Mouse (Mus musculus): ENCODE data around the gene Stat4.

Gene Stat4

DNA sequence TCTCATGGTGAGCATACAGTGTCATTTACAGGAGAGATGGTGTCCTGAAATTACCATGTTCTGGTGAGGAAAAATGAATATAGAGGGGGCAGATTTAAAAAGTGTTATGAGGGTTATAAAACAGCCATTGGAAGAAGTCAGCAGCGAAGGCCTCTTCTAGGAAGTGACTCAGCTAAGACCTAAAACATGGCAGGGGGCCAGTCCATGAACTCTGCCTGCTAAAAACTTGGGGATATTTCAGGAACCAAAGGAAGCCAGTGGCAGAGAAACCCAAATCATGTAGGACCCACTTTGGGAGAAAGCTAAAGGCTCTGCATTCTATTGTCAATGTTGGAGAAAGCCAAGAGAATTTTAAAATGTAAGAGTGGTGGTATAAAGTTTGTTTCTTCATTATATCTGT is 125.4 kb downstream of the Stat4 start:
- DNase-seq = no peak

DNA sequence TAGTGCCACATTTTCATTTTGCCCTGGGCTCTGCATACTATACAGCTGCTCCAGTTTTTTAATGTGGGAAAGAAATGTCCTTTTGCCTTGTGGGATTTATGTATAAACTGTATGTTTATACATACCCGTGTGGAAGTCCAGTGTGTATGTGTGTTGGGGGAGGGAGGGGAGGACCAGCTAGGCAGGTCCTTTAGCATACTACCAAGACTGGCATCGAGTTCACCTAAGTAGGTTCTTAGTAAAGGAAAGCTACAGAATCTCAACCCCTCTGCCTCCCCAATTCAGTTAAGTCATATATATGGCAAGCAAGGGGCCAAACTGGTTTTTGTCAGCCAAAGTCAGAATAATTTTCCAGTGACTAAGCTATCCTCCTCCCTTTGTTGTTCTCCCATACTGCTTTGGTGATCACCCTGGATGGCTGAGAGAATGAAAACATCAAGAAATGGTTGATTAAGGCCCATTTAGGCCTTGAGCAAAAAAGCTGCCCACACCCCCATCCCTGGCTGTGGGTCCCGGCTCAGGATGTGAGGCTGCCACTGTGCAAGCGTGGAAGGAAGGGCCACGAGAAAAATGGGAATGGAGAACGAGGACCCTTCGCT is 126.2 kb downstream of the Stat4 start:
- no peak for DNase-seq

DNA sequence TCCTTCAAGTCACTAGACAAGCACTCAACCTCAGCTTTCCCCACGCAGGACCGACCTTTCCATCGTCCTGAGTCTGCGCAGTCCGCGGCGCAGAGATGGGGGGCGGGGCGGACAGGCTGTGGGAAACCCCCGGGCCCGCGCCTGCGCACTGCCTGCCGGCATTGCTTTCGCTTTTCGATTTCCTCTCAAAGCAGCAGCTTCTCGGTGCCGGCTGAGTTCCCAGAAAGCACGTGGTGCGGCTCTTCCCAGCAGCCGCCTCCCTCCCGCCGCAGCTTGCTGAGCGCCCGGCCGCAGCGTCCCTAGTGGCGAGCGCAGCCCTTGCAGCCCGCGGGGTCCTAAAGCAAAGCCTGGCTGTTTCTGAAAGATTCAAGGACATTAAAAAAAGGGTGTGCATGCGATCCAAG is 126.7 kb downstream of the Stat4 start:
- peak; percentile 99 to 100 for DNase-seq

DNA sequence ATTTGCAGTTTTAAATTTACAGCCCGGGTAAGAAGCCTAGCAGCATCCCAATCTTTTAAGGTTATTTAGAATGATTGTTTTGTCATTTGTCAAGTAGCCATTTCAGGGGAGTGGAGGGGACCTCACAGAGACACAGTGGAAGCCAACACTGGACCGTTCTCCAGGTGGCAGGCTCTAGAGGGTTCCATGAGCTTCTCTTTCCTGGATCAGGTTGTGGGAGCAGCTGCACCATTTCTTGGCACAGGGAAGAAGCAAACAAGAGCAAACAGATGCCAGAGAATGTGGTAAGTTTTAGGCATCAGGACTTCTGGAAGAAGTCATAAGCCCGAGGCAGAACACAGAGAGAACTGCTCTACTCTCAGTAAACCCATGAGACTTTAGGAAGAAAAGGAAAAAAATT is 129.5 kb downstream of the Stat4 start:
- no peak for DNase-seq

DNA sequence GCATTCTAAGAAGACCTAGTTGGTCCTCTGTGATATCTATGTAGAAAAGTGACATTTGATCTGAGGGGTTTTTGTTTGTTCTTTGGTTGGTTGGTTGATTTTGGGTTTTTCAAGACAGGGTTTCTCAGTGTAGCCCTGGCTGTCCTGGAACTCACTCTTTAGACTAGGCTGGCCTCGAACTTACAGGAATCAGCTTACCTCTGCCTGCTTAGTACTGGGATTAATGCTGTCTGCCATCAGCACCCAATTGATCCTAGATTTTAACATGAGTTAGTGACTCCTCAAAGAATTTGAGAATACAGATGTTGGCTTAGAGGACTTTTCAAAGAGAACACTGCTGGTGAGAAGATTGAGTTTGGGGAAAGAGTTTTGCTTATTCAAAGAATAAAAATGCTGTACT is 130.8 kb downstream of the Stat4 start:
- no peak for DNase-seq

DNA sequence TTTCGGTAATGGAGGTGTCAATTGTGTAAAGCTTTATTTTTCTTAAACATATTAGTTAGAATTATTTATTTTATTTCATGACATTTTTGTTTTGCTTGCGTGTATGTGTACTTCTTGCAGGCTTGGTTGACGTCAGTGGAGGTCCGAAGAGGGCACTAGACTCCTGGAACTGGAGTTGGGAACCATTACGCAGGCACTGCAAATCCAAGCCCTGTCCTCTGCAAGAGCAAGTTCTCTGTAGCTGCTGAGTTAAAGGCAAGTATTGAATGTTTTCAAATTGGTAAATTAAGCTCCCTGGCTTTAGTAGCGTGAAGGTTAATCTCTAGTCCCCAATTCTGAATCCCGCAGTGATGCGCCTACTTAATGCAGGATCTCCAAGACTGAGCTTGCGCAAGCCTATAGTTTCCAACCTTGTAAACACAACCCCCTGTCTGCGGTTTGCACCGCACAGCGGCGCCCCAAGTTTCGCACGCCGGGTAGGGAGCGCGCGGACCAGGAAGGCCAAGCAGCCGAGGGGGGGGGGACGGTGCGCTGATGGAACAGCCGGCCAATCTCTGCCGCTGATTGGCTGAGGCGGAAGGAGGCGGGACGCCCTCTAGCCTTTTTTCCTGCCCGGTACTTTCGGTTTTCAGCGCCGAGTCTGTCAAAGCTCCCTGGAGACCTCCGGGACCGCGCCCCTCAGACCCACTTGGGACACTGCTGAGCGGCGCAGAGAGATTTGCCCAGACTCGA is 132.1 kb downstream of the Stat4 start, which contains the start of gene Stat1:
Gene Stat1 (plus strand): TSS at position 581 of the 732 bp plus-strand sequence.
- peak; percentile 85 to 87 for DNase-seq

DNA sequence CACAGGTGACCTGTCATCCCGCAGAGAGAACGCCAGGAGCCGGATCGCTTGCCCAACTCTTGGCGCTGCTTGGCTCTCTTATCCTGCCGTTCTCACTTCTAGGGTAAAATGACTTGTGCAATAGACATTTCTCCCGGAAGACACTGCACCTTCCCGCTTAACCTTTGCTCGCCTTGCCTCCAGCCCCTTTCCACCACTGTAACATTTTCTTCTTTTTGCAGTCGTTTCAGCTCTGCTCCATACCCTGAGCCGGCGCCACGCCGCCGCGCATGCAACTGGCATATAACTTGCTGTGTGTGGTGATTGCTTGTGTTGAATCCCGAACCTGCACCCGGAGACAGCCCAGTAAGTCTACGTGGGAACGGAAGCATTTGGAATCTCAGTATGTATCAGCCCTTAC is 132.7 kb downstream of the Stat4 start:
- DNase-seq = no peak

DNA sequence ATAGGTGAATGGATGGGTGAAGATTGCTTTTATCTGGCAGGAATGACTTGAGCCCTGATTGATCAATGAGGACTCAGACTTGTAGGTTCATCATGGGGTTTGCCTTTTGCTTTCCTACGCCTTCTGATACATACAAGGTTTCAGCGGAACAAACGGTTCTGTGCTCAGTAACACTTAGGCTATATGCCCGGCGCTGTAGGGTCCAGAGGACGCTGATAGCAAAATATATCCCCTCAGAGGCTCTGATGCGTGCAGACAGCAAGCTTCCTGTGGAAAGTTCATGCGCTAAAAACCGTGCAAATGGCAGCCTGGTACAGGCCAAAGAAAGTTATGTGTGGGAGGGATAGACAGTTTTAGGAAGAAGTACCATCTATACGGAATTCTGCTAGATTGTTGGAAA is 133.2 kb downstream of the Stat4 start:
- peak; percentile 8 to 18 for DNase-seq

DNA sequence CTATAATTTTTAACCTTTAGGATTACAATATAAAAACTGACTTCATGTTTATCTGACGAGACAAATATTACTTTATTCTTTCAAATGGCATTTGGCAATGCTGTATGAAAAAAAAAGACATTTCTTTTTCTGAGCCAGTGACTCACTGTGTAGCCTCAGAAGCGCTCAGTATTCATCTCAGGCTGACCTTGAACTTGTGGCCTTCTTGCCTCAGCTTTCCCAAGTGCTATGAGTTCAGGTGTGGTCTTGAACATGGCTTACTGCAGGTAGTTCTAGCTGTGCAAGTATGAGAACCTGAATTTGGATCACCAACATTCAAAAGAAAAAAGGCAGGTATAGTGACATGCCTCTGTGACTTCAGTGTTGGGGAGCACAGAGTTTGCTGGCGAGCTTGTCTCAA is 134.1 kb downstream of the Stat4 start:
- no peak for DNase-seq

DNA sequence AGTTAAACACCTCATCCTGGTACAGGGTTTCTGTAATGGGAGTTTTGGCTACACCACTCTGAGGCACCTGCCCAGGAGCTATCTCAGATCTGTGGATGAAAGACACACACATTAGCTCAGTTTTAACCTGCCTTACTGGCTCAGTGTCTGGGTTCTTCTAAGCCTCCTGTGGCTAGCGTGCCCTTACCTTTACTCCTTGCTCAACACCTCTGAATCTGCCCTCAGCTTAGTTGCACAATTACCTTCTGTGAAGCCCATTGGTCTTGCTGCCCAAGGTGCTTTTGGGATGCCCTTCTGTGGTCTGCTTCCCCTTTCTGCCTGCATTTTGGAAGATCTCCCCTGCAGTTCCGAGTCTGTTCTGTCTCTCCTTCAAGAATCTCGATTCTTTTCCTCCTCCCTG is 137.9 kb downstream of the Stat4 start:
- no peak for DNase-seq

DNA sequence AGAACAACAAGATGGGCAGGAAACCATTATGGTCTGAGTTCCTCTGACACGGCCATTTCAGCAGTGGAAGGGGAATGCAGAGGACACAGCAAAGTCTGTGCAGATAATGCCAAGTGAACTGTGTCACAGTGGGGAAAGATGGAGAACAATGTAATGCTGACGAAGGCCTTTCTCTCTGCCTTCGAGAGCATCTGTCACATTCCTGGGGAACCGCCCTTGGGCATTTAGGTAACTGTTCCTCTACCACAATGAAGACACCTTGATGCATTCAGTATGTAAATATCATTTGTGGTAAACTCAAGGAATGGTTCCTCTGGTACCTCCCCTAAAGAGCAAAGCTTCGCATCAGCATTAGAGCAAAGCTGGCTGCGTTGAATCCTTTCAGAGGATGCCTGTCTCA is 140.4 kb downstream of the Stat4 start:
- DNase-seq = no peak

DNA sequence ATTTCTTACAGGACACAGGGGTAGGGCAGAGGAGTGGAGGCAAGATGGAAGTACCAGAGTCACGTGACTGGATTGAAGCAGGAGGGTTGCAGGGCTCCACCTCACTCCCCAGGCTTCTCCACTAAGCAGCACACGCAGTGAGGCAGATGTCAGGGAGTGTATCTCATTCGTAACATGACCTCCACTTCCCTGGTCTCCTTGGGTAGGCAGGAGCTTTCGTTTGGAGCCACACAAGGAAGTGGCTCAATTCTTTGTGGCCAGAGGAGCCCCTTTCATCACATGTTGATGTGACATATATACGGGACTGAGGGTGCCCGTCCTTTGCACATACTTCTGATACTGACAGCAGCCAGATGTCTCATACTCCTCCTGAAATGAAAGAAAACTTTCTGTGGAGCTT is 142.8 kb downstream of the Stat4 start:
- no peak for DNase-seq

DNA sequence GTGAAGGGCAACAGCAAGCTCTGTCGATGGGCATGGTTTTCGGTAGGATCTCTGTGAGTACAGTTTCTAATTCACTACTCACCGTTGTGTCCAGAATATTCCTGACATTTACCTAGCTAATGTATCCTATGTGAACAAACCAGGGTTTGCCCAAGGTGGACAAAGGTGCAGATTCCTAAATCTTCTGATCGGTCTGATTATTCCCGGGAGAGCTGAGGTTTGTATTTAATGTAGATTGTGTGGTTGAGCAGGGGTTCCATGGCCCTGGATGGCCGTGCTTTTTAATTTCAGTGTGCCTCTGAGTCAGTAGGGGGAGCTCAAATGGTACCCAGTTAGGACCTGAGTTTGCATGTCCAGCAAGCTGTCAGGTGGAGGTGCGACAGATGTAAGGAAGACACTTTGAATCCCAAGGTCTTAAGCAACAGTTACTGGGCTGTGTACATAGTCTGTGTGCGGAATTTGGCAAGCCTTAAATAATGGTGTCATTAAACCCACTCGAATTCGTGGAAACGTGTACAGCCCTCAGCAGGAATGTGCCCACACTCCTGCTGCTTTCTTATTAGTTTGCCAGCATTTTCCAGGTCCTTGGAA is 144.9 kb downstream of the Stat4 start:
- DNase-seq = no peak

DNA sequence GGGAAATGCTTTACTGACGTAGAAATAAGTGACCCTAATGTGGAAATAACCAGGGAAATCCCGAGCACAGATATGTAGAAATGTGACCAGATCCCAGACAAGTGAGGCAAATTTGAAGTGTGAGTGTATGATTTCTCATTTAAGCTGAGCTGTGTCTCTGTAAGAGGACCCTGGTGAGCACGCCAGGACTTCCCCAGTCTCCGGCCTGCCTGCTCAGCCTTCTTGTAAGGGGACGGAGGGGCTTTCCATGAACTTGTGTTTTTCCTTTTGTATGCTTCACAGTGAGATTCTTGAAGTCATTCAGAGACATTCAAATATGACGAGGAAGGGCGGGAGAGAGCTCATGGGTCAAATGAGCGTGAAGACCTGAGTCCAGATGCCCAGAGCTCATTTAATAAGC is 146.3 kb downstream of the Stat4 start:
- no peak for DNase-seq

DNA sequence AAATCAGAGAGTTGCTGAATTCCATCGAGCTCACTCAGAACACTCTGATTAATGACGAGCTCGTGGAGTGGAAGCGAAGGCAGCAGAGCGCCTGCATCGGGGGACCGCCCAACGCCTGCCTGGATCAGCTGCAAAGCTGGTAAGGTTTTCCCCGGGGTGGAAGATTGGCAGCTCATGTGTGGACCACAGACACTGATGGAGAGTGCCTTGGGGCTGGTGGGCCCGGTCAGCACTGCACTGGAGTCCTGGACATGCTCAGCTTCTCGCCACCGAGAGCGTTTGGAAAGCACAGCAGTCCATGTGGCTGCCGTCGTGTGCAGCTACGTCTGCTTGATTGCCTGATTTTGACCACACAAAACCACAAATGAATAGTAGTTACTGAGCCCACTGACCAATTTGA is 150.3 kb downstream of the Stat4 start:
- no peak for DNase-seq

DNA sequence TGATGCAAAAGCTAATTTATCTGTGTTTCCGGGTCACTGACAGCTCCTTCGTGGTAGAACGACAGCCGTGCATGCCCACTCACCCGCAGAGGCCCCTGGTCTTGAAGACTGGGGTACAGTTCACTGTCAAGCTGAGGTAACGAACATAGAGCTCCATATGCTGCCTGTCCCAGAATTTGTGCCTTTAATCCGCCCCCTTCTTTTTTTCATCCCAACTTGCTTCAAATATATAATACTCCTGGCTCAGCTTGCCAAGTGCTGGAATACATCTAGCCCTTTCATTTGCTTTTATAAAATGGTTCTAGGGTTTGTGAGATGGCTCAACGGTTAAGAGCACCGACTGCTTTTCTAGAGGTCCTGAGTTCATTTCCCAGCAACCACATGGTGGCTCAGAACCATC is 153.6 kb downstream of the Stat4 start:
- DNase-seq = no peak

DNA sequence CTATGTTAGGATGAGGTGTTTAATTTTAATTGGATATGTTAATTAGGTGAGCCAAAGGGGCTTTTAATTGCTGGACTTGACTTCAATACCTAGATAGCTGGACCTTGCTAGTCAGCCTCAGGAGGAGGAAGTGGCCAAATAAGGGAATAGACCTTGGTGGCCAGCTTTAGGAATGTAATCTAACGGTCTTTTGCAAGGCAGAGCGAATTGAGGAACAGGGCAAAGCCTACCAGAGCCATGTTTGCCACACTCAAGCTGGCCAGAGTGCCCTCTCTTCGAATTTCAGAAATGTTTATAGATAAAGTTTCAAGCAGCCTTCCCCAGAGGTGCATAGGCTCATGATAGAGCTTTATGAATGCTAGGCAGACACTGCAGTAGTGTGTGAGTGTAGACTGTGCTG is 154.5 kb downstream of the Stat4 start:
- no peak for DNase-seq

DNA sequence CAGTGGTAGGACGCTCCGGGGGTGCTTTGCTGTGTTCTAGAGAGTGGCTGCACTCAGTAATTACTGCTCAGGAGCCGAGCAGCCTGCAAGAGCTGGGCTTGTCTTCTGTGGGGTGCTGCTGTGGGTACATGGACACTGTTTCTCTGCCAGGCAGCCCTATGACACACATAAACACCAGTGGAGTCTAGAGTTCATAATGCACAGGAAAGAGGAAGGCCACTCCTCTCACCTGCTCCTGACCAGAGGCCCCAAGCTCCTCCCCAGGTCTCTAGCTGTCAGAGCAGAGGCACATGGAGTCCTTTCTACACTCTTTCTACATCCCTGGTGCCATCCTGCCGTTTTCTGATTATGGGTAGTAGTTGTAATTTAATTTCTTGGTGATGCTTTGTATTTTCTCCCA is 155.2 kb downstream of the Stat4 start:
- no peak for DNase-seq

DNA sequence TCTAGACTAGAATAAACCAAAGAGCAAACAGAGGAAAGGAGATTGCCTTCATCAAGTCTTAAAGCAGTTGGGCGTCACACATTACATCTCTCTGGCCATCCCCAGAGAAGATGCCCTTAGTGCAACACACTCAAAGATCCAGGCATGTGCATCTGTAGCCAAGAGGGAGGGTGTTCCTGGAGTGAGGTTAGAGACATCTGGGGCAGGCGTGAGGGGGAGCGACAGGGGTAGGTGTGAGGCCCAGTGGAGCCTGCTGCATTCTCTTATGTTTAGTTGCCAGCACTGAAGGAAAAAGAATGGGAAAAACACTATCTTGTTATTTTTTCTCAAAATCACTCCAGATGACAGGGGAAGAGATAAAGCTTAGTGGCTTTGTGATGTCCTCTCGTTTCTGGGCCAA is 156.2 kb downstream of the Stat4 start:
- DNase-seq = no peak

DNA sequence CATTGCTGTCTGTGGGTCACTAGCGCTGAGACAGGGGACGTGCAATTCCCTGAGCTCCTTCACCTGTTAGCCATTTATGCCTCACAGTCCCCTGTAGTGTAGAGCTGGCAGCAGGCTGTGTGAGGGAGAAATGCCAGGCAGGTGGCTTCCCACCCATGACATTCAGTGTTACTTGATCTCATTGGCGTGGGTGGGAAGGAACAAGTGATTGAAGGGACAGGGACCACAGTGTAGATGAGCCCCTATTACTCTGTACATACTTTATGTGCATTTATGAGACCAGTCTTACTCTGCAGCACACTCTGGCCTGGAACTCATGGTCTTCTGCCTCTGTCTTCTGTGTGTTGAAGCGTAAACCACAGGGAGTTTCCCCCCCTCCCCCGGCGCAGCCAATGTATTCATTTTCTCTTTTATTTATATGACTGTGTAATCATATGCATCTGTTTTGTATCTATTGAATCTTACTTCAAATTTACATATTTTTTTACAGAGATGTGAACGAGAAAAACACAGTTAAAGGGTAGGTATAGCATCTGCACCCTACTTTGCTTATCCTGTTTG is 156.7 kb downstream of the Stat4 start:
- DNase-seq = peak; percentile 28 to 48

DNA sequence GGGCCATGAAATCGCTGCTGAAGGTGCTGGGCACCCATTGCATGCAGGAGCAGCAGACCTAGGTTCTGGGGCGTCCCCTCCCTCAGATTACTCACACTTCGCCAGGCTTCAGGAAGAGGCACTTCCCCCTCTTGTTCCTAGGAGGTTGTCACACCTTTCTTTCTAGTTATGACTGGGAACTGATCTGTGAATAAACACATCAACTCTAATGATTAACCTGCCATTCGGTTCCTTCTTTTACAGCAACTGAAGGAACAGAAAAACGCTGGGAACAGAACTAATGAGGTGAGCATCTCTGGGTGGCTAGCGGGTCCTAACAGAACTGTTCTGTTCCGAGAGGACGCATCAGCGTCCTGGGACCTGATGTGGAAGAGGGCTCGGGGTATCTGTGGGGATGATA is 158.0 kb downstream of the Stat4 start:
- no peak for DNase-seq

DNA sequence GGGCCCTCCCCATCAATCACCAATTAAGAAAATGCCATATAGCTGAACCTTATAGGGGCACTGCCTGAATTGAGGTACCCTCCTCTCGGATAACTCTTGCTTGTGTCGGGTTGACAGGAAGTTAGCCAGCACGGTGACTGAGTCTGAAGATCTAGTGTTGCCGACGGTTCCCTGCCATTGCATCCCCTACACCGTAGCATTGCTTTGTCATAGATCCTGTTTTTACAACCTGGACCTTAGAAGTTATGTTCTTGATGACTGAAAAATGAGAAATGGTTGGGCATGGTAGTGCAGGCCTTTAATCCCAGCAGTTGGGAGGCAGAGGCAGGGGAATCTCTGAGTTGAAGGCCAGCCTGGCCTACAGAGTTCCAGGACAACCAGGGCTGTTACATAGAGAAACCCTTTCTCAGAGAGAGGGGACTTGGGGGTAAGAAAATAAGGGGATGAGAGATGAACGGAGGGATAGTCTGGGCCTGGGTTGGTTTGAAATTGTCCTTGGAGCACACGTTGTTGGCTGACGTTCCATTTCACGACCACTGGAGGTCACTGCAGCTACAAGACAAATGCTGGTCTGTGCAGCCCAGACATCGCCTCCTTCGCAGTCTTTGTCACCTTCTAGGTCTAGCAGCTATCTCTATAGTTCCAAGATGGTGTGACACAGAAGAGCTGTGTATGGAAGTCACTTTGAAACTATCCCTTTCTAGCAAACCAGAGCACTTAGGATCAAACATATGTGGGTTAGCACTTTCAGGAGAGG is 159.4 kb downstream of the Stat4 start:
- peak; percentile 35 to 46 for DNase-seq

DNA sequence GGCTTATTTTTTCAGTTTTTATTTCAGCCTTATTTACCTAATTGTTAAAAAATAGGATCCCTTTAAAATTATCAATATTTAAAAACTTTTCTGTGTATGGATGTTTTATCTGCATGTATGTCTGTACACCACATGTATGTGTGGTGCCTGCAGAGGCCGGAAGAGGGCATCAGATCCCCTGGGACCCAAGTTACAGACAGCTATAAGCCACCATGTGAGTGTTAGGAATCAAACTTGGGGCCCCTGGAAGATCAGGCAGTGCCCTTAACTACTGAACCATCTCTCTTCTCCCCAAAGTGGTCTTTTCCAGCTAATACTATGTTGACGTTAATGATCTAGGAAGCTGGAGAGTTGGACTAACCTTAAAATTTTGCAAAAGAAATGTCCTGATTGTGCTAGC is 160.5 kb downstream of the Stat4 start:
- no peak for DNase-seq
